Mouse (Mus musculus) retina, postnatal 1 day (tissue): ENCODE data around the gene Slc44a4.
"Not testable (repeated sequence)": the region's sequence is repeated elsewhere in the genome, so short reads cannot be mapped to it uniquely, and the experiment has no call there.

Experiments used
- DNase-seq: peaks from one replicate; pipeline ENCODE4 v3.0.0-alpha.2; 2012

Slc44a4 gene

DNA sequence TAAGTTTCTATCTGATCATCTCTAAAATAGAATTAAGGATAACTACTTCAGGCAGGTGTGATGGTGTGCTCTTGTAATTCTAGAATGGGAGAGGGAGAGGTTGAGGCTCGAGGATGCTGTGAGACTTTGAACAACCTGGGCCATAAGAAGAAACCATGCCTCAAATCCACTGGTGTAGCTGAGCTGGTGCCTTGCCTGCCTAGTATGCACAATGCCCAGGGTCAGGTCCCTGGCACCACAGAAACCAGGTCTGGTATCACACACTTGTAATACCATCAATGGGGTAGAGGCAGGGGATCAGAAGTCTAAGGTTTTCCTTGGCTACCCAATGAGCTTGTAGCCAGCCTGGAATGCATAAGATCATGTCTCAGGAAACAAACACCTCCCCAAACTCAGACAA is 48.6 kb downstream of the Slc44a4 start:
- DNase-seq = no peak

DNA sequence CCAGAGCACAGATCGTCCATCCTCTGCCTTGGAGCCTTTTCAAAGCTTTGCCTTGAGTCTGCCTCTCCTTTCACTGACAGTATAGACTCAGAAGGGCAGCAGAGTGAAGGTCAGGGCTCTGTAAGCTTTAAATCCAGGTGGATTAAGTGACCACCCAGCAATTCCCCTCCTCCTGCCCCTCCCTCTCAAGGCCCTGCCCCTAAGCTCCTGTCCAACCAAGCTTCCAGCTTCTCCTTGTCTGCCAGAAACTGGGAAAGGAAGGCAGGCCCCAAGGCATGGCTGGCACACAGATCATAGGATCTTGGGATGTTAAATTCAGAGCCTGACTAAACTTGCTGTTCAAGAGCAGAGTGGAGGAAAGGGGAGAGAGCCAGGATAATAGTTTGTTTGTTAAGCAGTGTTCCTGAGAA is 50.4 kb downstream of the Slc44a4 start:
- peak; percentile 69 for DNase-seq

DNA sequence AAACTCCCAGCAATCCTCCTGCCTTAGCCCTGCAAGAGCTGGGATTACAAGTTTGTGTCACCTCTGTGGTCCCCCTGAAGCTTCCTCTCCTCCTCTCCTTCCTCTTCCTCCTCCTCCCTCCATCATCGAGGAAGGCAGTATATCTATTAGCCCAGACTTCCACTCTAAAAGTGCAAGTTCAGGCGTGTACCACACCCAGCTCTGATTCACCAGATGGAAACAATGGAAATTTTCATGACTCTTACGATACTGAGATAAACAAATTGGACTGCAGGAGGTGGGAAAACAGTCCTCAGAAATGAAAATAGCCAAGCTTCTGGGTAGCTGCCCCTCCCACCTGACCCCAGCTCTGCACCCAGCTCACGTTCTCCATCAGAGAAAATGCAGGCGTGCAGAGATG is 51.4 kb downstream of the Slc44a4 start:
- no peak for DNase-seq

DNA sequence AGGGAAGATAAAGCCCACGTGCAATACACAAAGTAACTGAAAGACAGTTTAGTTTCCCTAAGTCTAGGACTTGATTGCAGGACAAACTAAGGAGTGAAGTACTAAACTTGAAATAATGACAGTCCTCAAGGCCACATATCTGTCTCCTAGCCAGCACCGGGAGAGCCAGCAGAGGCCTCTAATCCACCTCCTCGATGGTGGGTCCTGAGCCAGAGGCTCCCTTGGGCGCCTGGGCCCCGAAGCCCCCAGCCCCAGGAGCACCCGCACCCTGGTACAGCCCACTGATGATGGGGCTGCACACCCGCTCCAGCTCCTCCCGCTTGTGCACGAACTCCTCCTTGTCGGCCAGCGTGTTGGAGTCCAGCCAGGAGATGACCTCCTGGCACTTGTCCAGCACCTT is 55.6 kb downstream of the Slc44a4 start, which contains the start of gene Gm20481:
Gm20481 (plus strand) TSS at position 91 of the 400 bp plus-strand sequence.
- not testable (repeated sequence) for DNase-seq

DNA sequence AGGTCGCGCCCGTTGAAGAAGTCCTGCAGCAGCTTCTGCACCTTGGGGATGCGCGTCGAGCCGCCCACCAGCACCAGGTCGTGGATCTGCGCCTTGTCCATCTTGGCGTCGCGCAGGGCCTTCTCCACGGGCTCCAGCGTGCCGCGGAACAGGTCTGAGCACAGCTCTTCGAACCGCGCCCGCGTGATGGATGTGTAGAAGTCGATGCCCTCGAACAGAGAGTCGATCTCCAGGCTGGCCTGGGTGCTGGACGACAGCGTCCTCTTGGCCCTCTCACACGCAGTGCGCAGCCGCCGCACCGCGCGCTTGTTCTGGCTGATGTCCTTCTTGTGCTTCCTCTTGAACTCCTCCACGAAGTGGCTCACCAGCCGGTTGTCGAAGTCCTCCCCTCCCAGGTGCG is 56.6 kb downstream of the Slc44a4 start:
- DNase-seq = not testable (repeated sequence)

DNA sequence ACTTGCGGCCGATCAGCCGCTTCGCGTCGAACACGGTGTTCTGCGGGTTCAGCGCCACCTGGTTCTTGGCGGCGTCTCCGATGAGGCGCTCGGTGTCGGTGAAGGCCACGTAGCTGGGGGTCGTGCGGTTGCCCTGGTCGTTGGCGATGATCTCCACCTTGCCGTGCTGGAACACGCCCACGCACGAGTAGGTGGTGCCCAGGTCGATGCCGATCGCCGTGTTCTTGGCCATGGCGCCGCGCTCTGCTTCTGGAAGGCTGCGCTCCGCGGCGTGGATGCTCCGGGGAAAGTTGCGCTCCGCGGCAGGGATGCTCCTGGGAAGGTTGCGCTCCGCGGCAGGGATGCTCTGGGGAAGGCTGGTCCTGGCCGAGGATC is 57.4 kb downstream of the Slc44a4 start:
- not testable (repeated sequence) for DNase-seq

DNA sequence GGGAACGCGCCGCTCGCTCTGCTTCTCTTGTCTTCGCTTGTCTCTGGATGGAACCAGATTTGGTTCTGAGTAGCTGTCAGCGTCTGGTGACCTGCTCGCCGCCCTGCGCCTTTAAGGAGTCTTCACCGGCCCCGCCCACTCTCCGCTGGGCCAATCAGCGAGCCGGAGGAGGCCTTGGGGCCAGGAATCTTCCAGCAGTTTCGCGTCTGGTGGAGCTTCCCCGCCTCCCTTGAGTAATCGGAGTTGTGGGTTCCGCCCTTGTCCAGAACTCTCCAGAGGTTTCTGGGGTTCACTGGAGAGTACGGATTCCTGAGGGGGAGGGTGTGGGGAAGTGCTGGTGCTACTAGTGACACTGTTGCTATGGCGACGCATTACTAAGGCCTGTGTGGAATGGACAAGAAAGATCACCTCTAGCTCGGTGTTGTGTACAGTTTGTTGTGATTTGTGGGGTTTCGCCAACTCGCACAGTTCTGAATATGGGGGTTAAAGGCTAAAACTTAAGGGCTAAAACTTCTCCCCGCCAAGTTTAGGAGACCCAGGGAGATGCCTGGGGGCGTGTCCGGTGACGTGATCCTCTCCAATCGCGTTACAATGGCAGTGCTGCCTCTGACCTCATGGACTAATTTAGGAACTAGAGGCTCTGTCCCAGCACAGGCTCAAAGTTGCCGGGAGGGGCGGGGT is 57.9 kb downstream of the Slc44a4 start, which contains the start of the genes Hspa1a and Hspa1l:
Hspa1a (minus strand) TSS at position 88 of the 681 bp plus-strand sequence.
Hspa1l (plus strand) TSS at position 635 of the 681 bp plus-strand sequence.
- DNase-seq = peak; percentile 85

DNA sequence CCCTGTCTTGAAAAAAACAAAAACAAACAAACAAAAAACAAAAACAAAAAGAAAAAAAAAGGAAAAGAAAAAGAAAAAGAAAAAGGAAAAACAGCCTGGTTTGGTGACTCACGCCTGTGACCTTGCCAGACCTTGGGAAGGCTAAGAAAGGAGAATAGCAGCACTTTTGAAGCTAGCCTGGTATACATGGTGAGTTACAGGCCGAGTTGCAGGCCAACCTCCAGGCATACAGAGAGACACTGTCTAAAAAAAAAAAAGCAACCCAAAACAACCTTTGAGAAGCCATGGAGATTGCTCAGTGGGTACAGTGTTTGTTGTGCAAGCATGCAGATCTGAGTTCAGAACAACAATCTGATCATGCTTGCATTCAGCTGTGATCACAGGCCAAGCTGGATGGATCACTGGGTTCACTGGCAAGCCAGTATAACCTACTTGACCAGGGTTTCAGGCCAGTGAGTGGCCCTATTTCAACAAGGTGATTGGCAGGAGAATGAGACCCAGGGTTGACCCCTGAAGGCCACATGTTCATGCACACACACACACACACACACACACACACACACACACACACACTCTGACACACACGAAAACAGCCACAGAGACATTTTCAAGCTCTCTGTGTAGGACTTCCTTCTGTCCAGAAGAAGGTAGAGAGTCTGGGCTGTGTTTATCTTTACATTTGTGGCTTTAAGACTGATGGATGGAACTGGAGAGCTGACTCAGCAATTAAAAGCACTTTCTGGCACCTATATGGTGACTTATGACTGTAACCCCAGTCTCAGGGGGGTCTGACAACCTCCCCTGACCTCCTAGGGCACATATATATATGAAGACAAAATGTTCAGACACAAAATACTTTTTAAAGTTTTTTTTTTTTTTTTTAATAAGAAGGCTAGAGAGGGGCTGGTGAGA is 61.6 kb downstream of the Slc44a4 start:
- no peak for DNase-seq

DNA sequence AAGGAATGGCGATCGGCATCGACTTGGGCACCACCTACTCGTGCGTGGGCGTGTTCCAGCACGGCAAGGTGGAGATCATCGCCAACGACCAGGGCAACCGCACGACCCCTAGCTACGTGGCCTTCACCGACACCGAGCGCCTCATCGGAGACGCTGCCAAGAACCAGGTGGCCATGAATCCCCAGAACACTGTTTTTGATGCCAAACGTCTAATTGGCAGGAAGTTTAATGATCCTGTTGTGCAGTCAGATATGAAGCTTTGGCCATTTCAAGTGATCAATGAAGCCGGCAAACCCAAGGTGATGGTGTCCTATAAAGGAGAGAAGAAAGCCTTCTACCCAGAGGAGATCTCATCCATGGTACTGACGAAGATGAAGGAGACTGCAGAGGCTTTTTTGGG is 62.7 kb downstream of the Slc44a4 start:
- no peak for DNase-seq

DNA sequence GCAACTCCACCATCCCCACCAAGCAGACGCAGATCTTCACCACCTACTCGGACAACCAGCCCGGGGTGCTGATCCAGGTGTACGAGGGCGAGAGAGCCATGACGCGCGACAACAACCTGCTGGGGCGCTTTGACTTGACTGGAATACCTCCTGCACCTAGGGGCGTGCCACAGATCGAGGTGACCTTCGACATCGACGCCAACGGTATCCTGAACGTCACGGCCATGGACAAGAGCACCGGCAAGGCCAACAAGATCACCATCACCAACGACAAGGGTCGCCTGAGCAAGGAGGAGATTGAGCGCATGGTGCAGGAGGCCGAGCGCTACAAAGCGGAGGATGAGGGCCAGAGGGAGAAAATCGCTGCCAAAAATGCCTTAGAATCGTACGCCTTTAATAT is 64.0 kb downstream of the Slc44a4 start:
- no peak for DNase-seq

DNA sequence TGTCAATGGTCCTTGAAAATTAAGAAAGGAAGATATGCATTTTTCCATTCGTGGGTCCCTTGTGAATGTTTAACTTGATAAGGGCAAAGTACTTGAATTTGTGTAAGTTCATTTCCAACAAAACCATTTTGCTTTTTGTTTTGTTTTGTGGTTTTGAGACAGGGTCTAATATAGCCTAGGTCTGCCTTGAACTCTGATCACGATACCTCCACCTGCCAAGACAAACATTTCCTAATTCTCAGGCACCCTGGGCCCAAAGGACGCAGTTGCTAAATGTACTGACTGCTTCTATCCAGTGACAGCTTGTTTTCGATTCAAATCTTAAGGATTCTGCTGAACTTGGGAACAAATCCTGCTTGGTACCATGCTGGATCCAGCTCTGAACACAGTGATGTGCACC is 65.4 kb downstream of the Slc44a4 start:
- no peak for DNase-seq
